Mouse (Mus musculus) embryo, embryonic 9.5 days (tissue): ENCODE measurements at regions not wholly inside any gene's neighbourhood (a gene's known extent, or its start where the extent isn't known, plus 50 kb on each side); places are given as distances from the start of the nearest gene placed in this dataset.
"Not testable (repeated sequence)": the region's sequence is repeated elsewhere in the genome, so short reads cannot be mapped to it uniquely, and the experiment has no call there.

ENCODE experiments used
- DNase-seq: peaks from one replicate; pipeline ENCODE4 v3.0.0-alpha.2; 2017; ENCODE audit errors: extremely low spot score

GRCm38 (mm10) chr12:25462690-25463089 is 365.8 kb upstream of the Id2 start:
- not testable (repeated sequence) for DNase-seq

DNA sequence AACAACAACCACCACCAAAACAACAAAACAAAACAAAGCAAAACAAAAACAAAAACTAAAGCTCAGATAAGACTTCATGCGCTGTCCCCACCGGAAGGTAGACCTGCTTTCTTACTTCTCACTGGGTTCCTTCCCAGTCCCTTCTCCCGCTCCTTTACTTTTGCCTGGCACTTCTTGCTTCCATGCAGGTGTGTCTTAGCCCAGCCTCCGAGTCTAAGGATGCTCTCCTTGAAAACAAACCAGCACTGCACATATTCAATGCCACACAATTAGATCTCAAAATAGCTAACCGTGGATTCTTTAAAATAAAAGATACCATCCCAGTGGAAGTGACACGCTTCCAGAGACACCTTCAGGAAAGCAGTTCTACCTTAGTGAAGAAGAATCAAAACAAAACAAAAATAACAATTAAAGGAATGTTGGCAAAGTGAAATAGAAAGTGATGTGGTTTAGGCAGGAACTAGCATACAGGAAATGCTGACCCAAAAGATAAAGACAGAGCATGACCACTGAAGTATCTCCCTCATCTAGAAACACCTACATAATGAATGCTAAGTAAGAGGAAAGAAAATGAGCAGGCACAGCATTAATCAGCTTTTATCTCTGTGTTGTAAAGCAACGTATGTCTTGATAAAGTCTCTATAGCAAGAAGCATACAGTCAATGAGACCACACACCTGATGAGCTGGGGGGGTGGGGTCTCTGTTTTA is 358.5 kb upstream of the Id2 start:
- no peak for DNase-seq

- peak; percentile 23 for DNase-seq
Observed at GRCm38 (mm10) chr12:25453356-25453755, 356.4 kb upstream of the Id2 start.

GRCm38 (mm10) chr12:25451156-25451555 is 354.2 kb upstream of the Id2 start:
- no peak for DNase-seq

GRCm38 (mm10) chr12:25444355-25444754 is 347.4 kb upstream of the Id2 start:
- DNase-seq = no peak

GRCm38 (mm10) chr12:25439029-25439551 is 342.1 kb upstream of the Id2 start:
- no peak for DNase-seq

DNA sequence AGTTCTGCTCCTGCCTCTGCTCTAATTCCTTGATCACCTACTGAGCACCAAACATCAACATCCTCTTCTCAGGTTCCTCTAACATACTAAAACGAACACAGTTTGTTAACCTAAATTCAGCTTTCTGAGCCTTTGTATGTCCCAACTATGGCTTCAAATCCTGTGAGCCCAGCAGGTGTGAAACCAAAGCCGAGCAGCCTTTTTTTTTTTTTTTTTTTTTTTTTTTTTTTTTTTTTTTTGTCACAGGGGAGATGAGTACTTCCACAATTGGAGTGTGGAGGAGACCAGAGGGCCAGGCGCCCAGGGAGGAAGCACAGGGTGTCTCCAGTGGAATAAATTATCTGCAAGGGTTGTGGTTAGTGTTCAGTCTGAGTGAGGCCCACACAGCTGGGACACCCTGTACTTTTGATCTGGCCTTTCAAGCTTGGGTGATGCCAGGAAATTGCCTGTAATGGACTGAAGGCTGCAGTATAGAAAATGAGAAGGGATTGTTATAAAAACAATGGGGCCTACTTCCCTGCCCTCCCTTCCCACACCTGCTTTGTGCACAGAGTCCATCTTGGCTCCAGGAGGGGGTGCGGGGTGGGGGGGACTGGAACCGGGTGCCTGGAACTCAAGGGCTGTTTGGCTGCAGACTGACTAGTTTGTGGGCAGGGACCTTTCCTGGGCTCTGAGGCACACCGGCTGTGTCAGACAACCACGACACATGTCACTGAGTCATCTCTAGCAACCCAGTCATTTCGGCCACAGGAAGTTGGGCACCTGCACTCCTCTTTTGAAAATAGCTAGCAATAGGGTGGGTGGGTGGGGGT is 341.5 kb upstream of the Id2 start:
- no peak for DNase-seq

DNA sequence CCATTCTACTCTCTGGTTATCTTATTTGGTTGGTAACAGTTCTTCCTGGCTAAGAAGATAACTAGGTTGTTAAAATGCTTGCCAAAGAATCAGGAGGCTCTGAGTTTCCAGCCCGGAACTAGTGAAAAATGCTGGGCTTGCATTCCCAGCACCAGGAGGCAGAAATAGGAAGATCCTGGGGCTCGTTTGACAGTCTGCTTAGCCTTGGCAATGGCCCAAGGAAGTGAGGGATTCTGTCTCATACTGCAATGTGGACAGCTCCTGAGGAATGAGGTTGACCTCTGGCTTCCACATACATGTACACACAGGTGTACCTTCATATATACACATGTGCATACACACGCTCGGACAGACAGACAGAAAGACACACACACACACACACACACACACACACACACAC is 340.6 kb upstream of the Id2 start:
- DNase-seq = no peak

DNA sequence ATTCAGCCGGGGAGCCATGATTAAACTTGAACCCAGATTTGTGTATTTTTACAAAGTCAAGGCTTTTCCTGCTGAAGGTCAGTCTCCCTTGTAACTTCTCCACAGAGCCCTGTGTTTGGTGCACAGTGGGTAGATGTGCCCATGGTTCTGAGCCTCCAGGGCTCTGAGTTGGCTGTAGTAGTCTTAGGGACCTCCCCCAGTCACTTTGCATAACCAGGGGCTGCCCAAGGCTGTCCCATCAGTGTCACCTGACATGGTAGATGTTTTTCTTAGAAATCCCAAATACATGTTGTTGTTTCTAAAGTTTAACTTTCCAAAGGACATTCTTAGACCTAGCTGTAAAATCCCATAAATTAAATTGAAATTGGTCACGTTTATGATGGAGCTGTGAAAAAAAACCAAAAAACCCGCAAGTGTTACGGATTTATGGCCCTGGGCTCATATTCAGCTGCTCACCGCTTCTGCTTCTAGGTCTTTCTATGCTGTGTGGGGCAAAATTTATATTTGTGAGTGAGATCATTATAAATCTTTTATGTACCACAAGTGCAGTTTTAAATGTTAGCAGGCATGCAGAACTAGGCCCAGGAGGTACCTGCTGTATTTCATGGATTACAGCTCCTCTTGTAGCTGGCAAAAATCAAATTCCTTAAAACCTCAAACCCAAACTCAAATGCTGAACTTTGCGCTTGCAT is 339.4 kb upstream of the Id2 start:
- no peak for DNase-seq

DNA sequence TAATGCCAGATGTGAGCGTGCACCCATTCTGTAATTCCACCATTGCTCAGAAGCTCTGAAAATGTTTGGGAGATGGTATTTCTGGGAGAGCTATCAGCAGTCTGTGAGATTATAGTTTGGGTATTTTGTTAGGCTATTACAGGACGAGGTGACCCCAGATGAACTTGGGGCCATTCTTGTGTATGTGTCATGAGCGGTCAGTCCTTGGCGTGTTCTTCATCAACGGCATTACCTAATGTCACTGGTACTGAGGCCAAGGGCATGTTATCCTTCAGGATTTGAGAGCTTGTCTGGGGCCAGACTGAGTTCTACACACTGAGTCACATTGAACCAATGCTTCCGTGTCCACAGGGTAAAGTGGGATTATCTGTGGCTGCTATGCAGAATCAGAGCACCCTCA is 335.9 kb upstream of the Id2 start:
- DNase-seq = no peak

DNA sequence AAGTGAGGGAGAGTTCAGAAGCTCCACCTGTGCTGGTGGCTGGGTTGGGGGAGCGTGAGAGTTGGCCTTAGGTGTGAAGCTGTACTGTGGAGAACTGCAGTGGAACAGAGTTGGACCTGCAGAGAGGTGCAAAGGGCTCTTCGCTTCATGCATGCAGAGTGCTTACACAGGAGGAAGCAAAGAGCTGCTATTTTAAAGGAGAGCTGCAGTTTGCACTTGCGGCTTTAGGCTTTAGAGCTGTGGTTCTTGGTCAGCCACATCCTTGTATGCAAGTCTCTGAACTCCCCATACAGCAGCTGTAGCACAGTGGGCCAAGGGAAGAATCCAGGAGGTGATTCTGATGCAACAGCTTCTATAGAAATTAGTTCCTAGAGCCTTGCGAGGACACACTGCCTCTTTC is 334.0 kb upstream of the Id2 start:
- no peak for DNase-seq

DNA sequence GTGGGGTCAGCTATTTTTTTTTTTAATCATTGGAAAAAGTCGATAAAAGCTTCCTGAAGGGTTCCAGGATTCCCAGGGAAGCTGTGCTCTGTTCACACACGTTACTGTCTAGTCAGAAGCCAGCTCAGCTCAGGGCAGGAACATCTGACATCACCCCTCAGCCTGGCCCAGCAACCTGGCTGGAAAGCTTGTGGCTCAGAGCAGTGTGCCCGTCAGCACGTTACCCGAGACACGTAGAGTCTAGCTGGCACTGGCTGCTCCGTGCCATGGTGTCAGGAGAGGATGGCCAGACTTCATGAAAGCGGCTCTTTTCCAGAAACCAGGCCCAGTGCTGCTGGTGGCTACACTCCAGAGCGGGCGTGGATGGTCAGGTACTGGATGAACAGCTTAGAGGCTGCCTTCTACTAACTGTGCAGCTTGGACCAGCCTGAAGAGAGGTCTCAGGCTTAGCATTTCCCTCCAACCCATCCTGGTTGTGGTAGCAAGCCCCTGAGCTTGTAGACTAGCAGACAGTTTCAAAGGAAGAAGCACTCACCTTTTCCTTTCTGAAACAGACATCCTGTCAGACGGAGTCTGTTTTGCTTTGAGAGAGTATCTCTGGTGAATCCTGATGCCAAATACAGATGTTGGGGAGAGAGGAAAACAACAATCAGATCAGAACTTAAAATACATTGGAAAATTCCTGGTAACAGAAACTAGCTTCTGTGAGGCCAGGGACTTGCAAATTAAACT is 331.1 kb upstream of the Id2 start:
- DNase-seq = no peak

- DNase-seq = no peak
Observed at GRCm38 (mm10) chr12:25417336-25417735, 320.4 kb upstream of the Id2 start.

DNA sequence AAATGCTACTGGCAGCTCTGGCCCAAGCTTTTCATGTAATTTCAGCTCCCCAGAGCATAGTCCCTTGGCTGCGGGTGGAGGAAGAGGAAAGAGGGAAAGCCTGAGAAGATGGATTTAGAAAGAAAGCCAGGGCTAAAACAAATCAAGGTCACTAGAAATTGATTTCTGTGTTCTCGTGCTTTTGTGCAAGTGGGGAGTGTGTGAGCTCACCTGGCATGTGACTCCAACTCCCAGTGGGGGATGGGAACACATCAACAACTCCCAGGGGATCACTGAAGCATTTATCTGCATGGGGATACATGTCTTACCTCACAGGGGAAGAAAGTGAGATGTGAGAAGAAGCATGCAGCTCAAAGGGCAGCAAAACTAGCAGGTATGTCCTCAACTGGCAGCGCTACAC is 319.6 kb upstream of the Id2 start:
- no peak for DNase-seq

DNA sequence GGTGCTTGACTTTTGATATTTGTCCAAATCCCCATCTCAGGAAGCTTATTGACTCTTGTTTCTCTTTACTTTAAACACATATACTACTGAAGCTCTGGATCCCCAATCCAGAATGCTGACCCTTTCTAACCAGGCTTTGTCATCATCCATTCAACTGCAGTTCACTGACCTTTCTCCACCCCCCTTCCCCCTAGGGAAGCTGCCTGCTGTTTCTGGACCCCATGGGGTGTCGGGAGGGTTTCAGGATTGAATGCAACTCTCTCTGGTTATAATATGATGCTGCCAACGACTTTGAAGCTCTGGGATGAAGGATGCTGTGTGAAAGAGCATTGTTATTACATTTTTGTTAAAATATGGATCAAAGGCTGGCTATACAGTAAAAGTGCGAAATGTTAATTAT is 318.7 kb upstream of the Id2 start:
- DNase-seq = no peak

- DNase-seq = peak; percentile 76
Observed at GRCm38 (mm10) chr12:25415232-25415631, 318.3 kb upstream of the Id2 start.

DNA sequence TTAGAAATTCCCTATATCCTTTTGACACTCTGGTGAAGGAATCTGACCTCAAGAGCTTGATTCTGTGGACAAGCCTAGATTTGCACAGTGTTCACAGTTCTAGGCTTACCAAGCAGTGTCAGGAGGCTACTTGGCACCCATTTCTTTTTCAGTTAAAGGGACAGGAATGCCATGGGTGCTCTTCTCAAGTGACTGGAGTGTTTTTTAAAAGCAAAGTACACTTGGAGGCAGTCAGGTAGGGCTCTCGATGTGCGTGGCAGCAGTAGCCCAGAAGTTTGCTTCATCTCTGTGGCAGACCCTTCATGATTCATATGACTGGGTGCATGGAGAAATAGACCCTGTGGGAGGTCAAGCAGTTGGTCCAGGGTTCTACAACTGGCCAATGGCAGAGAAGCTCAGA is 310.4 kb upstream of the Id2 start:
- DNase-seq = no peak

GRCm38 (mm10) chr12:25400326-25400725 is 303.4 kb upstream of the Id2 start:
- no peak for DNase-seq

GRCm38 (mm10) chr12:25398726-25399125 is 301.8 kb upstream of the Id2 start:
- no peak for DNase-seq

DNA sequence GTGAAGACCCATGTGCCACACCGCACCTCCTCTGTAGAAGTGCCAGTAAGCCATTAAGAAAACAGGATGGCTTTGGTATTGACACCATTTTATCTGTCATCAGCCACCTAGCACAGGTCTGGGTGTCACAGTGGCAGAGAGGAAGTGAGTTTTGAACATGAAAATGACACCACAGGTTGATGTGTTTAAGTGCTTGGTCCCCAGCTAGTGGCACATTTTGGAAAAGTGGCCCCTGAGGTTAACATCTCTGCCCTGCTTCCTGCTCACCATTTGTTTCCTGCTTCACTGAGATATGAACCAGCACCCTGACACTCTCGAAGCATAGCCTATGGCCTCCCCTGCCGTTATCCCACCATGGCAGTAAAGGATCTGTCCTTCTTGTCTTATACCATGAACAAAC is 297.4 kb upstream of the Id2 start:
- no peak for DNase-seq

GRCm38 (mm10) chr12:25393501-25393900 is 296.6 kb upstream of the Id2 start:
- no peak for DNase-seq

DNA sequence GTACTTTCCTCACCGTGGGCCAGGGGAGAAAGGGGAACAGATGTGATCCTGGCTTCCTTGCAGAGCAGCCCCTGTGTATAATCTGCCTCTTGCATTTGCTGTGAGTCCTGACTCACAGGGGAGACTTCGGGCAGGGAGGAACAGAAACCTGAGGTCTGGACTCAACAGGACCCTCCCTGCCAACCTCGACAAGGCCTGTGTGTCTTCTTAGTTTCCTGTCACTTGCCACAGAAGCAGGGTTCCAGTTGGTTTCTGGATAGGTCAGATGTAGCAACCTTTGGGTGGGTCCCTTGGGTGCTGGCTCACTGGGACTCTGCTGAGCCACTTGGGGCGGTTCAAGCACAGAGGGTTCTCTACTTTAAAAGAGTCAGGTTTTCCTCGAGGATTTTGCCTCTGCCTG is 292.3 kb upstream of the Id2 start:
- no peak for DNase-seq
